Mouse (Mus musculus): ENCODE measurements around the gene 1110002E22Rik.

The 1110002E22Rik gene

GRCm38 (mm10) chr3:138106887-138107286 lies 42.0 kb downstream of the 1110002E22Rik start:
- in situ Hi-C loops (cut with MboI), result no loop called here

- in situ Hi-C loops (cut with MboI), result no loop called here
Measured at GRCm38 (mm10) chr3:138110910-138111782, 46.3 kb downstream of the 1110002E22Rik start.

- in situ Hi-C loops (cut with MboI), result no loop called here
Measured at GRCm38 (mm10) chr3:138114106-138114505, 49.3 kb downstream of the 1110002E22Rik start.

- in situ Hi-C loops (cut with MboI), result no loop called here
Measured at GRCm38 (mm10) chr3:138116871-138117270, 52.0 kb downstream of the 1110002E22Rik start.

GRCm38 (mm10) chr3:138118392-138118791 lies 53.5 kb downstream of the 1110002E22Rik start:
- in situ Hi-C loops (cut with MboI), result no loop called here

GRCm38 (mm10) chr3:138118831-138119230 lies 54.0 kb downstream of the 1110002E22Rik start:
- in situ Hi-C loops (cut with MboI), result no loop called here

GRCm38 (mm10) chr3:138119444-138120105 lies 54.7 kb downstream of the 1110002E22Rik start:
- in situ Hi-C loops (cut with MboI), result no loop called here

- in situ Hi-C loops (cut with MboI), result no loop called here
Measured at GRCm38 (mm10) chr3:138121461-138121860, 56.6 kb downstream of the 1110002E22Rik start.

GRCm38 (mm10) chr3:138123842-138124241 lies 59.0 kb downstream of the 1110002E22Rik start:
- in situ Hi-C loops (cut with MboI), result no loop called here

- in situ Hi-C loops (cut with MboI), result no loop called here
Measured at GRCm38 (mm10) chr3:138129110-138129509, 64.3 kb downstream of the 1110002E22Rik start.

GRCm38 (mm10) chr3:138130692-138131091 lies 65.8 kb downstream of the 1110002E22Rik start:
- in situ Hi-C loops (cut with MboI), result no loop called here

Measured in mature B cell (primary cell).